Mouse (Mus musculus) CH12.LX (cell line): Measurements from ENCODE around the gene Lrp6.

Source experiments
- CHD2 ChIP-seq: IDR thresholded peaks from 2 replicates; pipeline ENCODE4 v1.6.1; 2011; ENCODE audit warnings: low read length, improper control_type of control experiment
- NELFE ChIP-seq: IDR thresholded peaks from 2 replicates; pipeline ENCODE4 v1.6.1; 2011; ENCODE audit warnings: low read depth, low read length, improper control_type of control experiment
- NRF1 ChIP-seq: IDR thresholded peaks from 2 replicates; pipeline ENCODE4 v1.6.1; 2014; ENCODE audit warnings: low read depth, mild to moderate bottlenecking, inconsistent platforms, low read length, improper control_type of control experiment, moderate library complexity
- POLR2A ChIP-seq: IDR thresholded peaks from 2 replicates; pipeline ENCODE4 v1.6.1; 2011; ENCODE audit warnings: low read depth, mild to moderate bottlenecking, improper control_type of control experiment, low read length
- USF1 ChIP-seq: IDR thresholded peaks from 2 replicates; pipeline ENCODE4 v1.6.1; 2014; ENCODE audit warnings: low read depth, mild to moderate bottlenecking, inconsistent platforms, low read length, improper control_type of control experiment

- no peak for TF ChIP-seq POLR2A
- no peak for TF ChIP-seq USF1
- no peak for TF ChIP-seq NRF1
- TF ChIP-seq NELFE: no peak
- TF ChIP-seq CHD2: no peak
Observed at GRCm38 (mm10) chr6:134510280-134510679, 56.5 kb downstream of the Lrp6 start.
